Mouse (Mus musculus) spleen, embryonic (tissue): ENCODE results near the gene Glb1l2.

Source experiments
- CTCF ChIA-PET: fragments of 350-600 bp; sonication (Branson Sonifier 250); formaldehyde crosslinking; loops from one replicate; lab custom pipeline; 2022; lab: Charles Lee

Glb1l2 gene

DNA sequence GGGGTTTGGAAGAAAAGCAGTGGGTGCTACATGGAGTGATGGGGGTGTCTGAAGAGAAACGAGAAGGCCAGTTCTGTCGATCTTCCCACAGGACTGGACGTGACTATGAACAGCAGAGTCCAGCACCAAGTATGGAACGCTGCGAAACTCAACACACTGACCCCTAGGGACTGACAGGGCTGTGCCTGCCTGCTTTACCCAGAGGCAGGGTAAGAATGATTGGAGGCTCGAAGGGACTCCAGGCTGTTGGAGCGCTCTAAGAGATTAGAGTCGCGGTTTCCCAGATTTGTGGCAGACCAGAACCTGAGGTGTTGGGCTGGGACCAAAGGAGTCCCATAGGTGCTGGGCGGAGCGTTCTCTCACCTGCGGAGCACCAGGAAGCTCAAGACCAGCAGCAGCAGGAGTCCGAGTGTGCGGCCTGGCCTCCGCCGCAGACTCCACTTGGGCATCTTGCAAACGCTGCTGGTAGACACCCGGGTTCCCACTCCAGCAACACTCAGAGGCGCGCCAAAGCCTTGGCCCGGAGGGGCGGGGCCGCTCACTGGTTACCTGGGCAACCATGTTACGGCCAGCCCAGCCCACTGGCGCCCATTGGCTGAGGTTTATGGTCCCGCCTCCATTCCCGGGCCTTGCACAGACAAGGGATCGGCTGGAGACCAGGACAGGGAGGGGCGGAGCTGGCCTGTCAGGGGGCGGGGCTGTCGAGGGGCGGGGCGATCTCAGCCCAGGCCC, at the start of gene Glb1l2:
Gene Glb1l2, minus strand, starts transcription at position 534 of the 732 bp plus-strand sequence.
- CTCF ChIA-PET = no interaction called here

GRCm38 (mm10) chr9:26831089-26831488, 24.8 kb upstream of the Glb1l2 start:
- CTCF ChIA-PET = no interaction called here

DNA sequence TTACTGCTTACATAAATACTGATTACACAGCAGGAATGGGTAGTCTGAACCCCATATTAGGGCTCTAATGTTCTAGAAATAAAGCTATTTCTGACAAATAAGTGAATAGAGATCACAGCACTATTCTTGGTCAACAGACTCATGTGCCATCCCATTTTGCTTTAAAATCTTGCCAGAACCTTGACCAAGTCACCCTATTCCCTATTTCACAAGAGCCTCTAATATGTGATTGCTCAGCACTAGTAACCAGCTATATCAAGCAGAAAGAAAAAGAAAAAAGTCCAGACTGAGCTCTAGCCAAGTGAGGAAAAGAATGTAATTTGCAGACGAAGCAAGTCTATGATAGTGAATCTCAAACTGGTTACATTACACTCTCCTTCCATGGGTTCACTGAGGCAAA, 13.7 kb upstream of the Glb1l2 start:
- CTCF ChIA-PET = no interaction called here

DNA sequence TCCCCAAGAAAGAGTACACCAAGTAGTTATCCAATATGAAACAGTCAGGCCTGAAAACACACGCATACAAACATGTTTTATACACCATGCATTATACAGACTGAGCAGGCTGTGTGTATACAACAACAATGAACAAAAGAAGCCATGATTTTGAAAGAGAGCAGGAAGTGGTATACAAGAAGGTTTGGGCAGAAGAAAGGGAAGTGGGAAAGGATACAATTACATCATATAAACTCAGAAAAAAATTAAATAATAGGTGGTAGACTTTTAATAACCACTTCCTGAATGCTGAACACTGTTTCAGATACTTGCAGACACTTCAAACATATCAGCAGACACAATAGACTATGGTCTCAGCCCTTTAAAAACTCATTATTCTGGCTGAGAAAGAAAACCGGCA, 2.5 kb upstream of the Glb1l2 start:
- CTCF ChIA-PET = no interaction called here

- CTCF ChIA-PET = no interaction called here
These were observed 1.9 kb downstream of the Glb1l2 start for GRCm38 (mm10) chr9:26804321-26804720.

DNA sequence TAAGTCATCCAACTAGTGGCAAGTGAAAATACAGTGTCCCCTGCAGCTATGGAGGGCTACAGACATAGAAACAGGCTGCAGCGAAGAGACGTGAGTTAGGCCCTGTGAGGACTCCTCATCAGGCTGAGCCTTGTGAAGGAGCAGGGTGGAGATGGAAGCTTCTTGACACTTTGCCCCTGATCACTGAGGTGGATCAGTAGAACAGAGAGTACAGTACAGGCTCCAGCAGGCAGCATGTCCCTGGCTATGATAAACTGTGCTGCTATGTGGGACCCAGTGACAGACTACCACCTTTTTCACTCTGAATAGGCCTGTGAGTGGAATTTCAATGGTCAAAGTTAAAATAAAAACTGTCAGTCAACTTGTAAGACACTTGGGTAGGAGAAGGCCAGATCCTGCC, 5.9 kb downstream of the Glb1l2 start:
- CTCF ChIA-PET = no interaction called here

GRCm38 (mm10) chr9:26798731-26799130, 7.5 kb downstream of the Glb1l2 start:
- CTCF ChIA-PET = no interaction called here

- CTCF ChIA-PET = no interaction called here
These were observed 8.1 kb downstream of the Glb1l2 start for GRCm38 (mm10) chr9:26798205-26798604.

GRCm38 (mm10) chr9:26792829-26793228, 13.4 kb downstream of the Glb1l2 start:
- CTCF ChIA-PET = no interaction called here

- CTCF ChIA-PET = no interaction called here
These were observed 22.8 kb downstream of the Glb1l2 start for GRCm38 (mm10) chr9:26783414-26783975.

- CTCF ChIA-PET = no interaction called here
These were observed 27.8 kb downstream of the Glb1l2 start for GRCm38 (mm10) chr9:26778421-26778820.

GRCm38 (mm10) chr9:26776122-26776902, 30.0 kb downstream of the Glb1l2 start:
- CTCF ChIA-PET = no interaction called here

GRCm38 (mm10) chr9:26775700-26776099, 30.6 kb downstream of the Glb1l2 start:
- CTCF ChIA-PET = no interaction called here

- CTCF ChIA-PET = no interaction called here
These were observed 38.1 kb downstream of the Glb1l2 start for GRCm38 (mm10) chr9:26768181-26768580.

- CTCF ChIA-PET = no interaction called here
These were observed 43.8 kb downstream of the Glb1l2 start for GRCm38 (mm10) chr9:26762477-26762876.

DNA sequence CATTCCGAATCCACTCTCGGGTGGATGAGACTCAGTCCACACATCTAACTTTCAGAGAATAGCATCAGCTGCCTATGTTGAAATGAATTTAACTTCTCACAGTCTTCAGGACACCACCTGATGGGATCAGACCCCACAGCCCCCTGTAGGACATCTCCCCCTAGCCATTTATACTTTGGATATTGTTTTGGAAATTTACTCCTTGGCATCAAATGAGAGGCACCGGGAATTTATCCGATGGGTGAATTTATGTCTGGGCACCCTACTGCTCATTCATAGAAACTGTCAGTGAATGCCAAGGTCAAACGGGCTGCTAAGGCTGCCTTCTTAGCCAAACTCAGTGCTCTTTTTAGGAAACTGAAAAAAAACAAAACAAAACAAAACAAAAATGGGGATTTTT, 45.7 kb downstream of the Glb1l2 start:
- CTCF ChIA-PET = no interaction called here

DNA sequence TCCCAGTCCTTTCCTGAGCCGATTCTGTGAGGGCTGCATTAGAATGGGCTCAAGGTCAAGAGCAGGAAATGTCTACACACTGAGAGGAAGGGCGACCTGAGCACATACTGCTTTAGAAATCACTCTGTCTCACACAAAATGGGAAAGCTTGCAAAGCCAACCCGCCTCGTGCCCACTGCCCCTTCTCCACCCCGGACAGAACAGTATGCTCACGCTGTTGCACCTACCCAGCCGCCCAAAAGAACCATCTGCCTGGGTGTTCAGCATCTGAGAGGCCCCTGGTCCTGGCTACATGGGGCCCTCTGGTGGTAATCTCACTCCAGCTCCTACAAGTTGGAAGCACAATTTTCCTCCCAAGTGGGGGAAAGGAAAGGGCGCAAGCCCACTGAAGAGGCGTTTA, 46.2 kb downstream of the Glb1l2 start:
- CTCF ChIA-PET = no interaction called here

- CTCF ChIA-PET = no interaction called here
These were observed 57.4 kb downstream of the Glb1l2 start for GRCm38 (mm10) chr9:26748893-26749292.

DNA sequence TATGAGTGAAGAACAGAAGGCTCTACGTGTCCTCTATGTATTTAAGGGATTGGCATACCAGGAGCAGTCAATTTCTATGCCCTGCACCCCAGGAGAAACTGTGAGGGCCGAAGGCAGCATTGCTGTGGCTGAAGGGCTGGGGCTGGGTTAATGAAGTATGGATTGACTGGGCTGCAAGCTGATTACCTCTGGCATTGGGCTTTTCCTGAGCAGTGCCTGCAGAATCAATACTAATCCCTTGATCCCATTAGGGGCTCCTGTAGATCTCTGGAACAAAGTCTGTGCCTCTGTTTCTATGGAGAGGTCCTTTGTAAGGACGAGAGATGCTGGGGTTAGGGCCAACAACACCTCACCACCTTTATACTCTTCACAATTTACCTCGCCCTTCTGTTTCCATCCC, 59.1 kb downstream of the Glb1l2 start:
- CTCF ChIA-PET = no interaction called here

GRCm38 (mm10) chr9:26742817-26743216, 63.5 kb downstream of the Glb1l2 start:
- CTCF ChIA-PET = no interaction called here

- CTCF ChIA-PET = no interaction called here
These were observed 69.2 kb downstream of the Glb1l2 start for GRCm38 (mm10) chr9:26737116-26737515.

- CTCF ChIA-PET = no interaction called here
These were observed 72.3 kb downstream of the Glb1l2 start for GRCm38 (mm10) chr9:26733986-26734385.
